Mouse (Mus musculus) left cerebral cortex, adult 9 months (tissue): ENCODE results near the gene Enc1.

Experiments
- DNase-seq, 2 experiments: peaks; one replicate each; pipeline ENCODE4 v3.0.0; 2022; ENCODE audit warnings: low spot score in 2 of 2

Gene Enc1

DNA sequence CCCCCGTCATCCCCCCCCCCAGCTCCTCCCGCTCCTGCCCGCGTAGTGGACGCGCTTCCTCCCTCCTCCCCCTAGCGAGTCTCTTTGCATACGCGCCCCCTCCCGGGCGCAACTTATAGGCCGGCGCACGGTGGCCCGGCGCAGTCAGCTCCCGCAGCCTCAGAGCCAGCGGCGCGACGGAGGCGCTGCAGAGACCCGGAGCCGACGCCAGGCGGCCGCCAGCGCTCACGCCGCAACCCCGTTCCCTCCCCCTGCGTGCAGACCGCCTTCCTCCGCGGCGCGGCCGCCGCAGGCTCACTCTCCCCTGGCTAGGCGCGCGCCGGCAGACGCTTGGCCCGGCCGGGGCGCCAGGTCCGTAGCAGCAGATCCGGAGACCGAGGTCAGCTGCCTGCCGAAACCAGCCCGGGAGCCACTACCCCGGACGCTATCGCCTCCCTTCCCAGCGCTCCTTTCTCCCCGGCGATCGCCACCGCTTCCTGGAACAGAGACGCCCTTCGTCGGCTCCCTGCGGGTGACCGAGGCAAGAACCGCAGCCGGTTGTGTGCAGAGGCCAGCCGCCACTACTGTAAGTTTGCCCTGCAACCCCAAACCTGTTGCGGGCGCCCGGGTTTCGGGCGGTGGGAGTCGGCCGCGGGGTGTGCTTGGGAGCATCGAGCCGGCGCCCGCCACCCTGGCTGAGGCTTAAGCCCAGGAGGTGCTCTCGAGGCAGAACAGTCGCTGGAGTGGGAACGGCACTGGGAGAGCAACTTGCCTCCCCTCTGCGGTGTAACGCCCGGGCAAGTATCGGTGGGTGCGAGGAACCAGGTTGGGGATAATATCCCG lies at the start of gene Enc1:
Enc1 (plus strand) TSS at position 141 of the 822 bp plus-strand sequence.
- DNase-seq, result peak in 1 of 2 experiments; percentile 90

DNA sequence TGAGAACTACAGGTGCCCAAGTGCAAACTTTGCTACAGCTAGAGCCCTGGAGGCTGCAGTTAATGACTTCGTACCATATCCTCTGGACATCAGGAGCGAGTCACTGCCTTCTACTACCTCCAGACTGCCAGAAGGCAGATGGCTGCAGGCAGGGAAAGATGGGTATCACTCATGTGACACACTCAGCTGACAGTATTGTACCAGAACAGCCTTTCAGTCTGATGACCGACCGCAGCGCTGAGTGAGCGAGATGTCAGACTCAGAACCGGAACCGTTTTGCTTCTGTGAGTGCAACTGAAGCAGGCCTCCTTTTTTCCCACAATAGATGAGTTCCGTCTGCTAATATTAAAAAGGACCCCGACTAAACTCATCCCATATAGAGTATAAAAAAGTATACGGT lies 48.3 kb upstream of the Enc1 start:
- no peak for DNase-seq

DNA sequence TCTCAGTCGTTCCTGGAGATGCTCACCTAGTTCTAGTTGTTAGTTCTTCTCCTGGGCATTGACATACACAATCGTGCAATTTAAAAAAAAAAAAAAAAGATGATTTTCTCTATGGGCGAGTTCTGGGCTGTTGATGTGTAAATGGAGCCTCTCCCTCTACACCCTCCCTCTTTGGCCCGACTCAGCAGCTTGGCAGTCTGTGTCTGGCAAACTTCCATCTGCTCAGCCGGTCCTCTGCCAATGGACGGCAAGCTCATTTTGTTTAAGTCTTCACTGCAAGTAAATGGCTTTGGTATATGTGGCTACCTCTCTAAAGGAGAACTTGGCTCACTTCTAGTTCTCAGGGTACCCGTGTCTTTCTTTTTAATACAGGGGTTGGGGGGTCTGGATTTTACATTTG lies 47.5 kb upstream of the Enc1 start:
- peak; percentile 43 to 79 for DNase-seq

DNA sequence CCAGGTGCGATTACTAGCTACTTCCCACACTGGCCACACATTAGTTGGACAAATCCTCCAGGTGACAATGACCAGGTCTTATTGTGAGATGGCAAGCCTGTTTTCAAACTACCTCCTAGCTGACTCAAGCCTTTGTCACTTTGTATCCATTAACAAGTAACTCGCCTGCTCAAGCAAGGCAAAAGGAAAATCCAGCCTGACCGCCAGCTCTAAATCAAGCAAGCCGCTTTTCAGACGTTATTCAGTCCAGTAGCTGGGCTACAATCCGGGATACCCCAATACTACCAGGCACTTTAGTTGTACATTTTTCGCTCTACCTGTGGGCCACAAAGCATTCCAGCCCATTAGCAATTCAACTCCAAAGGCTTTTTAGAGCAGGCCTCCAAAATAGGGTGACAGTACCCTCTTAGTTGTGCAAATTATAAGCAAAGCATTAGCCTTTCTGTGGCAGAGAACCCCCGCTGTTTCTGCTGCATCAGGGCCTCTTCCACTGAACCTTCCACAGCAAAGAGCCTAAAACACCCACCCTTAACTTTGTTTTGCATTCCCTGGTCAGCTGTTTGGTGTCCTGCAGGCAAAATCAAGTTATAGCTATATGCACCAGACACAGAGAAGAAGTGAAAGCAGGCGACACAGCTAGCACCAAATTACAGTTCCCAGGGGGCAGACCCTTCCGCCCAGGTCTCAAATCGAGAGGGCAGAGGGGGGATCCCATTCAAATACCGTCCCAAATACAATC lies 44.5 kb upstream of the Enc1 start:
- DNase-seq, result no peak

DNA sequence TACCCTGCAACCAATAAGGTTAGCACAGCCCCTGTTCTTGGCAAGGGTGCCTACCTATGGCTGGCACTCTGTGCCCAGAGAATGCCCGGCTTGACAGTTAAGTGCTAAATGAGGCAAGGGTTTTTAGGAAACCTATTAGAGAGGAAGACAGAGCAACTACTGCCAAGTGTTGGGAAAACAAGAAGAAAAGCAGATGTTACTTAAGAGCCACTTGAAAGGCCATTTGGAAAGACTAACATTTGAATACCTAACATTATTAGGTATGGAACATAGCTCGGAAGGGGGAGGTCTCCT lies 44.0 kb upstream of the Enc1 start:
- no peak for DNase-seq

DNA sequence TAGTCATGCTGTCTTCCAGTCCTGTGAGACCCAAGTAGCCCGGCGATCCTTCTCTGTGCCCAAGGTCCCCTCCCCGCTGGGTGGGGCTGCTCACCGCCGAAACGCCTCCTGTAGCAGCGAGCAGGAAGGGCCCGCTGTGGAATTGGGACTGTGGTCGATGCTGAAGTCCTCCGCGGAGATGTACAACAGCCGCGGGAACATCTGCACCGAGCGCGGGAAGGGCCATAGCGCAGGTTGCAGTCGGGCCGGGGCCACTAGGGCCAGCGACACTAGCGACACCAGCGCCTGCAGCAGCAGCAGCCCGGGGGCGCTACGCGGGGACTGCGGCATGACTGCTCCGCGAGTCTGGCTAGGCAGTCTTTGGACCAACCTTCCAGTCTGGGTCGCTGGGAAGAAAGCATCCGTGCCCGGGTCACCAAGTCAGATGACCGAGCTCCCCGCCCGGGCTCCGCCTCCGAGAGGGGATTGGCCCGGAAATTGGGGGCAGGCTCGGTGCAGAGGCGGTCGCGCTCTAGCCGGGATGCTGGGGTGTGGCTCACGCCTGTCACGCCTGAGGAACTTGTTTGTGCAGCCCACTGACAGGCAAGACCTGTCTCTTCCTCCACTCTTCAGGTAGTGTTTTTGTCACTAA lies 42.9 kb upstream of the Enc1 start, which contains the start of gene Hexb:
Hexb (minus strand) TSS at position 426 of the 631 bp plus-strand sequence.
- DNase-seq, result peak; percentile 81 to 91

DNA sequence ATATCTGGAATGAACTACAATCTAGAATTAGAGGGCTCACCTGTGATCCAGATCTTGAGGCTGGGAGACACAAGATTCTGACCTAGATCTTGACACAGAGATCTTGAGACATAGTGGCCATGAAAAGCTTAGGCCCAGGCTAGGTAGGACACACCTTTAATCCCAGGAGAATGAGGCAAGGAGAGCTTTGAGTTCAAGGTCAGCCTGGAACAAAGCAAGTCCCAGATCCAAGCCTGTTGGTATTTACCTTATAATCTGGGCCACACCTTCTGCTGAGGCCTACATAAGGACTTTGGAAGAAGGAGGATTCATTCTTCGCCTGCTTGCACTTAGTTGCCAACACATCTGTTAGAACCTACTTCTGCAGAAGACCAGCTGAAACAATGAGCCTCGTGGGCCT lies 41.8 kb upstream of the Enc1 start:
- DNase-seq, result no peak

DNA sequence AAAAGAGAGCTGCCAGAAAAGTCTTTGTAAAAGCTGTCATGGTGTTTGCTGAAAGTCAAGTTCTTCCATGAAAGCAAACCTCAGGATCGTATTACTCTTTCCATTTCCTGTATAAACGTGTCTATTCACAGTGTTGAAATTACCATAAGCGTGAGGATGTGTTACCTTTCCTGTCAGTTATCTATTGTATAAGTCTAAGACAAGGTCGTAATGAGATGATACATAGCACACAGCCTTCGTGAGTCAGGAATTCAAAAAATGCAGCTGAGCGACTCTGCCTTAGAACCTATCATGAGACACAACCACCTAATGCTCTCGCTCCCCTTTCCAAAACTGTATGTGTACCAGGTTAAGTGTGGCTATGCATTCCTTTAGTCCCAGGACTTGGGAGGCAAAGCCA lies 39.8 kb upstream of the Enc1 start:
- DNase-seq, result no peak

DNA sequence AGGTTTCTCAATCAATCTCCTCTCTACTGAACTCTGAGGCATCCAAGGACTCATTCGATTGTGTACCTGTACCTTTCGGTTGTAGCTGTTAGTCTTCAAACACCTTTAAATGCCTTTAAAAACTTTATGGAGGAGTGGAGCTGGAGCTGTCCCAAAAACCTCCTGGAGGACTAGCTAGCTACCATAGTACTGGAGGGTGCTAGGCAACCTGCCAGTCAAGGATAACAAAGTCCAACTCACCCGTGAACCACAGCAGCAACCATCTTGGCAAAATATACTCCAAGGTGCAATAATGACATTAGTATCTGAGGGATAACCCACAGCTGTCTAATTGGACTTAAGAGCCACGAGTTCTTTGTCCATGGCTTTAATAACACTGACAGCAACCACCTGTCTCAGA lies 39.0 kb upstream of the Enc1 start:
- DNase-seq, result no peak

DNA sequence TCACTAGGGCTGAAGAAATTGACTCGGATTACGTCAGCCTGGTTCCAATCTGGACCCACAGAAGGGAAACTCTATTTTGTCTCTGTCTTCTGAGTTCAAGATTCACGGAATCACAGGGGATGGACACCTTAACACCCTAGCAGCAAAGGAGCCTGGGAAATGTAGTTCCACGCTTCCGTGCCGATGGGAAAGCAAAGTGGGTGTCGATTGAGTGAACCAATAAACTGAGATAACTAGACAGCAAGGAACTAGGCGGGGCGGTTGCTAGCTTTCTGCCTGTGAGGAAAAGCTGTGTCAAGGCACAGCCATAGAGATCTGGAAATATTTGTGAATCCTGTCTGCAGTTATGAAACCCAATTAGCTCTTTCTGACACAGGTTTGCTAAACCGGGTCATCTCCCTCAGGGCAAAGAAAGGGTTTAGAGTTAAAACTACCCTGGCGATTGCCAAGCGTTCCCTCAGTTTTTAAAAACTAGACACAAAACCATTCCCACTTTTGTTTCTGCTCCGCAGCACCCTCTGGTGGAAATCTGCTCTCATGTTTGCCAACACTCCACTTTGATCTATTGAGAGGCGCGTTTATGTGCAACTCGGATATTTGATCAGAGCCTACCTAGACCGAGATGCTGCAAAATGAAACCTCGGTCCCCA lies 35.7 kb upstream of the Enc1 start:
- DNase-seq, result peak; percentile 78 to 89

DNA sequence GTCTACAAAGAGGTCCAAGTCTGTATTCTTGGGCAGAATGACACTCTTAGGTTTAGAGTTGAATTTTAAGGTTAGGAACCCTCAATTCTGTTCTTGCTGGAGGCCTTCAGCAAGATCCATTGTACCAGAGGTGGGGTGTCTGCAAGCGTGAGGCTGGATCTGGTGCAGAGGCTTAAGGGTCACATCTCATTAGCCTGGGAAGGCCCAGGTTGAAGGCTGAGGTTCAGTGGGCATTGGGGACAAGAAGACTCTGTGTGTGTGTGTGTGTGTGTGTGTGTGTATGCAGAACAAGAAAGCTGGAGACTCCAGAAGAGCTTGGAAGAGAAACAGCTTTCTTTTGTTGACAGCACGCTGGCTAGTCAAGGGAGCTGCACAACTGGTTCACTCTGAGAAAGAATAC lies 34.9 kb upstream of the Enc1 start:
- no peak for DNase-seq

DNA sequence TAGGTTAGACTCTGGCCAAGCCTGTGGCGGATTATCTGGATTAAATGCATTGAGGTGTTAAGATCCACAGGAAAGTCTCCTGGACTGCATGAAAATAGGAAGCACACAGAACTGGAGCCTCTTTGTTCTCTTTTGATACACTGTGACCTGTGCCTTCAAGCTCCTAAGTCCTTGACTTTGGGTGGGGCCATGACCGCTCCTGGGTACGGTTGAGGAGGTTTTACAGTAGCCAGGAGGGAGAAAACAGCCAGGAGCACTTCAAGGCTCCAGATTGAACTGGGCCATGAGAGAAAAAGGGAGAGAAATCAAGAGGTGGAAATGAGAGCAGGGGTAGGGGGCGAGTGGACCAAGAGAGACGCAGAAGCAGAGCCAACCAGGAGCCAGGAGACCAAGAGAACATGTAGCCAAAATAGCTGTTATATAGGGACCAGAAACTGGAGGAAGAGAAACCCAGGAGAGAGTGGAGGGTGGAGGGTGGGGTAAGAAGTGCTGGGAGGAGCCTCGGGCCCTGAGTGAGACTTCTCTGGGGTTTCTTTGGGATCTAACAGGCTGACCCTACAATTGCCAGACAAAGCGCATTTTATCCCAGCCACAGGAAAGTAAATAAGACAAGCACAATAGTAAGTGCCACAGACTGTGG lies 33.3 kb upstream of the Enc1 start:
- no peak for DNase-seq

DNA sequence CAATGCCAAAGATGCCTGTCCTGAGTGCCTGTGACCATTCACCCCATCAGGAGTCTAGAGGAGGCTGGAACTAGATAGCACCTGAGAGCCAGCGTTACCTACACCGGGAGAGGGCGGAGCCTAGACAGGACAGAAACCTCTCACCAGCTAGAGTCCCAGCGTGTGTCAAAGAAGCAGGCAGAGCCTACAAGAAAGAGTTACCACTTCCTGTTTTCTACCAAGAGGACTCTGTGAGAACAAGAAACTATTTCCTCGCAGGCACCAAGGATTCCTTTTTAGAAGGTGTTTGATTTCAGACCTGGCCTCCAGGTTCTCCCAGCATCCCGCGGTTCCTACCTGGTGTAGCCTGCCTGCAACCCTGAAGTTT lies 32.8 kb upstream of the Enc1 start:
- DNase-seq, result no peak

DNA sequence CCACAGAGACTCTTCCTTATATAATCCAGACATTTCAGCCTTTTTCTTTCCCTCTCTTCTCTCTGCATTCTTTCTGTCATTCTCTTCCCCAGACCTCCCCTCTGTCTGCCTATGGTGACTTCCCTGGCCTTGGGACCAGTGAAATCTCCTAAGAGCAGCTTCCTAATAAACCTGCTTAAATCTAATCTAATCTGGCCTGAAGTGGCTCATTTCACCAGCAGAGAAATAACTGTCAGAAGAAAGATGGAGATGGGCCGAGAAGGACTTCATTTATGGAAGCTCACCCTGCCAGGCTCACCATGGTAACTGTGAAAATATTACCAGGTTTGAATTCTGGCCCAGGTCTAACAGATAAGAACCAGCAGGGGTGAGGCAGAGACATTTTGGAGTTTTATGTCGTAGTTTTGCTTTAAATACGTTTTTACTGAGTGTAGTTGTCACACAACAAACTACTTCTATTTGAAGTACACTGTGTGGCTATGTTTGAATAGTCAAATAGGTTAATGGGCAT lies 32.4 kb upstream of the Enc1 start:
- no peak for DNase-seq

DNA sequence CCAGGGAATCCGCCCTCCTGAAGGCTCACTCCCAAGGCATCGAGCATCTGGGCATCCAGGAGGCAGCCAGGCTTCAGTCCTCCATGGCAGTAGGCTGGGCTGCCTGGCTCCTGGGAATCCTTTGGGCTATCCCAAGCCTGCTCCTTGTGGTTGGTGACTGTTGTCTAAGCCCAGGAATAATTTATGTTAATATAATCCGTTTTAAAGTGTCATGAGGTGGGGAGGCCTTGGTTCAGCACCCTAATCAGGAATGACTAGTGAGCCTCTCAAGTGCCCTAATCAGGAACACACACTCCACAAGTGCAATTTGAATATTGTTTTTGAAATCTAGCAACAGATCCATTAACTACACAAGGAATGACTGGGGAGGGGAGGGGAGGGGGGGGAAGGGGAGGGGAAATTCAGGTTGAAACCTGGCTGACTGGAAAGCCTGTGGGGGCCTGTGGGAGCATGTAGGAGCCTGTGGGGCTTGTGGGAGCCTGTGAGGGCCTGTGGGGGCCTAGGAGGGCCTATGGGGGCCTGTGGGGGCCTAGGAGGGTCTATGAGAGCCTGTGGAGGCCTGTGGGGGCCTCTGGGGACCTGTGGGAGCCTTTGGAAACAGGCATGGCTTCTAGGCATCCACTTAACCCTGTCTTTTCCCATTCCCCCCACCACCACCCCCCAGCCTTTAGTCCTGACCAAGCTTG lies 26.2 kb upstream of the Enc1 start:
- DNase-seq, result no peak

DNA sequence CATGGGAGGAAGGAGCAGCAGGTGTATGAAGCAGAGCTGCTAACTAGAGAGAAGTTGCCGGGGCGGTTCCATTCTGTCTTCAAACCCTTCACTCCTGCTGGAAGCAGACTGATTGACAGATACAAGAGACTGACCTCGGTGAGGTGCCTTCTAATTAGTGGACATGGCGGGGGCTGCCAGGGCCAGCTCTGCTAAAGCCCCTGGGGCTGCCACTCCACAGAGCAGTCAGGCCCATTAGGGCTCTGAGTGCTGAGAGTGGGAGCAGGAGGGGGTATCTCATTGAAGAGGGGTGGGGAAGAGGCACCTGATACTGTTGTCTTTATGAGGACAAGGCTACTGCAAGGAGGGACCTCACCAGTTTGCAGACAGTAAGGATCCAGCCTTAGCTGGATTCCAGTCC lies 25.3 kb upstream of the Enc1 start:
- DNase-seq, result no peak

DNA sequence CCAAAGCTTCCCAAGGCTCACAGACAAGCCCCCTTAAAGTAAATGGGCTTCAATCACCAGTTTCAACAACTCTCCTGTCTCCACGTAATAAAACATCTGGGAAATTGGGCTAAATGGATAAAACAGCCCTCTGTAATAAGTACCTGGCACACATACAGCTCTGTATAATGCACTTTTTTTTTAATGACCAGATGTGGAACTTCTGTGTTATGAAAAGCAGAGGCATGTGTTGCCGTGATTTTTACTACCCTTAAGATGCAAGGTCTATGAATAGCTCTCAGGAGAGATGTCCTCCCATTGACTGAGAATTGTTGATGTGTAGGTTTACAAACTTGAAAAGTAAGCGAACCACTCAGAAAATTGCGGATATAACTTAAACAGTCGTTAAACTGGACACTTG lies 24.7 kb upstream of the Enc1 start:
- DNase-seq, result no peak

DNA sequence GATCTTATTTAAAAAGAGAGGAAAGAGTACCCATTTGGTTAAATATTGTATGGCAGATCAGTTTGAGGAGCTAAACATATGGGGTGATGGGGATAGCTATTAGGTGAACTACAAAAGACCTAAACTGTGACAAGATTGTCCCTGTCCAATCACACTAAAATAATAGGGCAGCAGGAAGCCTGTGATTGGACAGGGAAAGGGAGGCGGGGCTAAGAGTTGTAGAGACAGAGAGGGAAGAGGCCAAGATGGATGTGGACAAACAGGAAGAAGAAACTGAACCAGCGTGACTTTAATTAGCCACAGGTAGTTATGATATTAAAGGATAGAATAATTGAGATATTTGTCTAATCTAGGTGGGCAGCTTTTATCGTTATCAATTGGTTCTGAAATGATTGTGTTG lies 20.9 kb upstream of the Enc1 start:
- DNase-seq, result no peak

DNA sequence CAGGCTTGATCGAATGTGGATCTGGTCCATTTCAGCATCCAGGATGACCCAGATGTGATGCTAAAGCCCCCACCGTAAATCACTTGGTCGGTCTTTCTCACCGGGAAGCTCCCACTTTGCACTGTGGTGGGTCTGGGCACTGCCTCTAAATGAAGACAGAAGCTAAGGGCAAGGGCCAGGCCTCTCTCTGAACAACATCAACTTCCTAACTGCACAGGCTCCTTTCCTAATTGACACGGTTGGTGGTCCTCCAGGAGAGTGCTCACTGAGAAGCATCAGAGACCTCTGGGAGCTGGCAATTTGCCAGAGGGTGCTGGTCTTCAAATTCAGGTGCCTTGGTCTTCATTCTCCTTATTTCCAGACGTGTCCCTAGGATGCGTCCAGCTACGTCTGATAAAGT lies 17.0 kb upstream of the Enc1 start:
- DNase-seq, result no peak

DNA sequence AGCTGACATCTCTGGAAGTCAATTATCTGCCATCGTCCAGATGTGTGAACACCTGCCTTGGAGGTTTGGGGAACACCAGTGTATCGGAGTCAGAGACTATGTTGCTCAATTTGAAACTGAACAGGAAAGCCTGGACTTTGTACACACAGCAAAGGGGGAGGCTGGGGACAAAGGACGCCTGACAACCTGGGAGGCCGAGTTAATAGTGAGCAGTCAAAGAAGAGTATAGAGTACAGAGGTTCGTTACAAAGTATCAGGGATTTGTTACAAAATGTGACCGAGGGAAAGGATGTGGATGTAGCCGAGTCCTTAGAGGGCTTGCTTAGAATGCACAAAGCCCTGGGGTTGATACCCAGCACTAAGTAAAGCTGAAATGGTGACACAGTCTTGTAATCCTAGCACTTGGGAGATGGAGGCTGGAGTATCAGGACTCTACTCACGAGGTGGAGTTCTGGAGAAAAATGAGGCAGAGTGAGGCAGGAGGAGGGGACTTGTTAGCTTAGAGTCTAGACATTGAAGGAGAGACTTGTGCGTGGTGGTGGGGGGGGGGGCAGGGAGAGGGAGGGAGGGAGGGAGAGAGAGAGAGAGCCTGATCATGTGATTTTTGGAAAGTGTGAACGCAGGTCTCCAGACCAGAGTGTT lies 16.4 kb upstream of the Enc1 start:
- DNase-seq, result no peak

DNA sequence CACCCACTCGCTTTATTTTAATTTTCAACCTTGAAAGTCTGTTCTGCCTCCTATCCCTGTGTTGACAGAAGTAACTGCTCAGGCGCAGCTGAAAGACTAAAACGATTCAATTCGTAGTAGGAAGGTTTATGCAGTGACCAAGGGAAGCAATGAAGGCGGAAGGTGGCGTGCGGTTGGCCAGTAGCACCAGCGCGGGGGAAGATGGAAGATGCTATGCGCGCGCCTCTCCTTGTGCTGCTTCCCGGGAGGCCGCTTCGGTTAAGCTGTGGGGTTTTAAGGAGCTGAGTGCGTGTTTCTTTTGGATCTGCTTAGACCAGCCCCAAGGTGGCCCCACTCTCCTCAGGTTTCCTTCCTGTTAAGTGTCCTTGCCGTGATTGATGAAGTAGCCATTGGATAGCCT lies 15.8 kb upstream of the Enc1 start:
- no peak for DNase-seq
